8 mouse cellular contexts compared by ENCODE assay signal in genomic region chrX:102251221-102251936, GRCm38 (mm10). TPM values are rescaled to one million over a fixed set of nuclear protein-coding genes. Genes with fewer than 3 reads are reported as not detected.
A peak's percentile ranks its signal among the peaks of the same experiment; 100 is the strongest.
DNase-seq lines count a peak whose midpoint lies in the region; ATAC-seq and TF ChIP-seq lines count a peak whose summit lies in the region.

No protein-coding gene starts in this region.

- no peak overlapping the region for H3K27ac ChIP-seq in heart, adult 2 months
- H3K27ac ChIP-seq in limb, embryonic 12.5 days: peak overlapping the region; percentile 75
- no peak overlapping the region for H3K27ac ChIP-seq in neural tube, embryonic 12.5 days

- intact Hi-C loops in heart, adult 2 months (cut with DNase I): loop anchor here (10.0 kb wide), 1 partner anchor 113 kb away; no protein-coding TSS in a partner anchor
- intact Hi-C loops in heart, postnatal 25 days (cut with DNase I): no loop called here

- no peak for TF ChIP-seq POLR2A in heart, adult 2 months (IDR thresholded peaks at IDR 0.05; ENCODE audit: insufficient read depth, low read depth, low read length)

- peak; percentile 11; the same call in 1 of the 2 replicates for ATAC-seq in limb, embryonic 12.5 days (ENCODE audit: insufficient number of reproducible peaks, insufficient read depth, low FRiP score, low TSS enrichment, low read depth)
- ATAC-seq in neural tube, embryonic 12.5 days (ENCODE audit: low FRiP score, low read depth): peak; percentile 57
- no peak for ATAC-seq in CD4-positive, CD25-positive, alpha-beta regulatory T cell, adult 4 months

- peaks cover 2% of the 10 kb centered on the region; the same call in 1 of the 2 replicates for H3K4me1 ChIP-seq in heart, adult 2 months (ENCODE audit: control insufficient read depth, insufficient read depth, low read length)
- H3K4me1 ChIP-seq in limb, embryonic 12.5 days (replicated peaks): 0 out of 2 replicates have a peak, but pooled peaks cover 4% of the 10 kb centered on the region
- no peaks in the 10 kb centered on the region for H3K4me1 ChIP-seq in neural tube, embryonic 12.5 days

- H3K9ac ChIP-seq in heart, adult 2 months (ENCODE audit: low read depth, low read length): peak overlapping the region; percentile 59; the same call in 1 of the 2 replicates
- H3K9ac ChIP-seq in limb, embryonic 12.5 days (replicated peaks): peak overlapping the region; percentile 60
- peak overlapping the region; percentile 35; the same call in 1 of the 2 replicates for H3K9ac ChIP-seq in neural tube, embryonic 12.5 days

- H3K36me3 ChIP-seq in heart, adult 2 months (ENCODE audit: control insufficient read depth, insufficient read depth, low read length): no peaks in the 10 kb centered on the region
- H3K36me3 ChIP-seq in limb, embryonic 12.5 days: peaks cover 4% of the 10 kb centered on the region; the same call in 1 of the 2 replicates
- H3K36me3 ChIP-seq in neural tube, embryonic 12.5 days: no peaks in the 10 kb centered on the region

- 22% methylated on average over 65 of the region's 80 CpGs for WGBS in heart, adult 2 months
- 22% methylated on average over 52 of the region's 80 CpGs for WGBS in limb, embryonic 12.5 days
- WGBS in neural tube, embryonic 12.5 days: 11% methylated on average over 69 of the region's 80 CpGs

- peak overlapping the region; percentile 46 for H3K4me3 ChIP-seq in heart, adult 2 months
- H3K4me3 ChIP-seq in limb, embryonic 12.5 days (replicated peaks): peak overlapping the region; percentile 55
- H3K4me3 ChIP-seq in neural tube, embryonic 12.5 days: peak overlapping the region; percentile 51

- H3K9me3 ChIP-seq in limb, embryonic 12.5 days: no peaks in the 10 kb centered on the region
- H3K9me3 ChIP-seq in neural tube, embryonic 12.5 days: no peaks in the 10 kb centered on the region

- peaks cover 3% of the 10 kb centered on the region; the same call in 1 of the 2 replicates for H3K27me3 ChIP-seq in heart, adult 2 months (ENCODE audit: control insufficient read depth, insufficient read depth, low read length)
- peaks cover 76% of the 10 kb centered on the region for H3K27me3 ChIP-seq in limb, embryonic 12.5 days
- peaks cover 35% of the 10 kb centered on the region for H3K27me3 ChIP-seq in neural tube, embryonic 12.5 days (replicated peaks)

- no peak for TF ChIP-seq CTCF in heart, adult 2 months (IDR thresholded peaks at IDR 0.05)

- H3K79me2 ChIP-seq in heart, adult 2 months (replicated peaks; ENCODE audit: control insufficient read depth, insufficient read depth, low read length): no peaks in the 10 kb centered on the region

- peak overlapping the region; percentile 73 for H3K4me2 ChIP-seq in limb, embryonic 12.5 days
- peak overlapping the region; percentile 86 for H3K4me2 ChIP-seq in neural tube, embryonic 12.5 days (replicated peaks)

- no peak for TF ChIP-seq EP300 in heart, adult 2 months (IDR thresholded peaks at IDR 0.05; ENCODE audit: insufficient read depth, low read depth, low read length)

- peak; percentile 15 to 32 for DNase-seq in heart, adult 2 months
- no peak for DNase-seq in heart, postnatal 25 days (ENCODE audit: low spot score)
- DNase-seq in urinary bladder, postnatal 25 days (ENCODE audit: low spot score): peak; percentile 8
- no peak for DNase-seq in urinary bladder, adult 2 months (ENCODE audit: low spot score)
- peak; percentile 4 for DNase-seq in forelimb bud, embryonic 11.5 days (ENCODE audit: low read depth, low spot score)

RNA-seq across cellular contexts. Expression of gene Cited1, which starts 0.6 kb away (rescaled TPM):
- total RNA-seq in heart, adult 2 months (2021): 1 to 10 TPM in 1 of 2 experiments, under 1 TPM in 1; 0.93 to 1.0 TPM
- polyA plus RNA-seq in heart, adult 2 months (2012; rRNA removed): 3.5 and 5.2 TPM in 2 replicates
- 1 to 10 TPM; 2.3 to 3.3 TPM for total RNA-seq in heart, postnatal 25 days (2021)
- 0.45 and 0.46 TPM in 2 replicates for polyA plus RNA-seq in urinary bladder, adult 2 months (2012; rRNA removed)
- 40.0 and 41.2 TPM in 2 replicates for polyA plus RNA-seq in limb, embryonic 12.5 days (2016; fragmentation: Nextera tagmentation; extraction: Ambion mirVana)
- 3.9 and 7.2 TPM in 2 replicates for polyA plus RNA-seq in neural tube, embryonic 12.5 days (2016; fragmentation: Nextera tagmentation; extraction: Ambion mirVana)
- polyA plus RNA-seq in CD4-positive, CD25-positive, alpha-beta regulatory T cell, adult 4 months (2017; shearing (Covaris generic)): not detected

Comparison
In these comparisons a context has a peak if more than half of its experiments do, and no peak if none do; other contexts are left out.
1. DNase-seq: peak in heart, adult 2 months (2 of 2), urinary bladder, postnatal 25 days (single experiment) and forelimb bud, embryonic 11.5 days (single experiment); none in heart, postnatal 25 days (single experiment) and urinary bladder, adult 2 months (single experiment).
2. Peak in every context shown above with its lines, with median percentiles within 50 percentile points of each other: H3K4me3 ChIP-seq and H3K9ac ChIP-seq.